Mouse (Mus musculus) T-cell, adult 2 months (primary cell): Measurements from ENCODE around the gene Gm45208.

ENCODE experiments used
- DNase-seq: peaks from one replicate; pipeline ENCODE4 v3.0.0; 2022; ENCODE audit warnings: low spot score

The Gm45208 gene

GRCm38 (mm10) chrX:7728215-7728921, 6.3 kb downstream of the Gm45208 start, which contains the start of gene Praf2:
Gene Praf2 (plus strand): TSS chrX:7728439.
- peak; percentile 79 for DNase-seq

GRCm38 (mm10) chrX:7728922-7729265, 6.8 kb downstream of the Gm45208 start:
- DNase-seq, result no peak

- peak; percentile 79 for DNase-seq
Observed at GRCm38 (mm10) chrX:7733571-7734156, 11.6 kb downstream of the Gm45208 start.

GRCm38 (mm10) chrX:7739336-7740081, 17.5 kb downstream of the Gm45208 start:
- DNase-seq, result no peak

- no peak for DNase-seq
Observed at GRCm38 (mm10) chrX:7740082-7740819, 18.2 kb downstream of the Gm45208 start.

GRCm38 (mm10) chrX:7741103-7741502, 19.1 kb downstream of the Gm45208 start:
- DNase-seq, result no peak

- DNase-seq, result no peak
Observed at GRCm38 (mm10) chrX:7743470-7743869, 21.4 kb downstream of the Gm45208 start.

GRCm38 (mm10) chrX:7744940-7745339, 22.9 kb downstream of the Gm45208 start:
- DNase-seq, result no peak

- no peak for DNase-seq
Observed at GRCm38 (mm10) chrX:7745429-7745828, 23.4 kb downstream of the Gm45208 start.

GRCm38 (mm10) chrX:7750432-7751116, 28.5 kb downstream of the Gm45208 start, which contains the start of gene Ccdc120:
Gene Ccdc120 (minus strand): TSS chrX:7750905.
- no peak for DNase-seq

- peak; percentile 46 for DNase-seq
Observed at GRCm38 (mm10) chrX:7753627-7754026, 31.6 kb downstream of the Gm45208 start.

- peak; percentile 92 for DNase-seq
Observed at GRCm38 (mm10) chrX:7762137-7762920, 40.3 kb downstream of the Gm45208 start, which contains the start of gene Tfe3. Gene Tfe3 (plus strand): TSS chrX:7762560.

GRCm38 (mm10) chrX:7762921-7763197, 40.8 kb downstream of the Gm45208 start:
- DNase-seq, result no peak

- DNase-seq, result no peak
Observed at GRCm38 (mm10) chrX:7763631-7764393, 41.8 kb downstream of the Gm45208 start.

GRCm38 (mm10) chrX:7764657-7765280, 42.7 kb downstream of the Gm45208 start:
- no peak for DNase-seq

GRCm38 (mm10) chrX:7765281-7765670, 43.2 kb downstream of the Gm45208 start:
- DNase-seq, result no peak

- DNase-seq, result no peak
Observed at GRCm38 (mm10) chrX:7765764-7766163, 43.7 kb downstream of the Gm45208 start.

- DNase-seq, result no peak
Observed at GRCm38 (mm10) chrX:7769302-7770017, 47.4 kb downstream of the Gm45208 start.

GRCm38 (mm10) chrX:7772766-7773165, 50.7 kb downstream of the Gm45208 start:
- peak; percentile 18 for DNase-seq
